Mouse (Mus musculus) CH12.LX (cell line): Measurements from ENCODE around the gene Bloc1s1. TPM values are rescaled to one million over a fixed set of nuclear protein-coding genes. Genes with fewer than 3 reads are reported as not detected.

ENCODE experiments used
- DNase-seq: peaks from one replicate; pipeline ENCODE4 v3.0.0-alpha.2; 2013; ENCODE audit errors: extremely low read depth
- H3K27ac ChIP-seq: 2 replicates; pipeline ENCODE4 v1.5.1; 2012; ENCODE audit warnings: low read depth, mild to moderate bottlenecking, control low read depth, moderate library complexity; ENCODE audit not compliant: insufficient read depth
- H3K27me3 ChIP-seq: replicated peaks from 2 replicates; pipeline ENCODE3; 2012; ENCODE audit warnings: inconsistent platforms
- H3K36me3 ChIP-seq, 2 experiments: replicated peaks in 1 of 2; 2 replicates each; pipeline versions ENCODE3 to v1.6.1; 2012; ENCODE audit warnings: inconsistent platforms in 1 of 2, low read length in 1 of 2, mild to moderate bottlenecking in 1 of 2, mixed read lengths in 1 of 2, moderate library complexity in 1 of 2; ENCODE audit not compliant: control insufficient read depth in 1 of 2, insufficient read depth in 1 of 2
- H3K4me1 ChIP-seq, 2 experiments: 2 replicates each; pipeline ENCODE4 v1.6.1; 2012; ENCODE audit warnings: inconsistent platforms in 1 of 2, moderate library complexity in 1 of 2; ENCODE audit not compliant: insufficient read depth in 2 of 2, control insufficient read depth in 1 of 2
- H3K4me2 ChIP-seq: 2 replicates; pipeline ENCODE4 v1.6.1; 2012; ENCODE audit warnings: low read depth, mild to moderate bottlenecking, control low read depth; ENCODE audit not compliant: poor library complexity, insufficient read depth, severe bottlenecking
- H3K4me3 ChIP-seq, 3 experiments: fragments of 150-350 bp in 1 of 3; sonication (generic) in 1 of 3; replicated peaks in 1 of 3; 2 replicates each; pipeline versions ENCODE3 to v1.5.1; 2011 to 2012; ENCODE audit warnings: low read depth in 2 of 3, low read length in 2 of 3, mild to moderate bottlenecking in 2 of 3, moderate library complexity in 2 of 3, control low read depth in 1 of 3, improper control_type of control experiment in 1 of 3, inconsistent platforms in 1 of 3, mixed read lengths in 1 of 3; ENCODE audit not compliant: poor library complexity in 1 of 3
- H3K79me2 ChIP-seq: replicated peaks from 2 replicates; pipeline ENCODE4 v1.6.1; 2012; ENCODE audit warnings: mild to moderate bottlenecking, moderate library complexity; ENCODE audit not compliant: control insufficient read depth, poor library complexity, insufficient read depth, severe bottlenecking; ENCODE audit errors: extremely low read depth
- H3K9ac ChIP-seq: 2 replicates; pipeline ENCODE4 v1.6.1; 2012; ENCODE audit warnings: low read depth, mild to moderate bottlenecking, control low read depth, moderate library complexity; ENCODE audit not compliant: insufficient read depth
- H3K9me3 ChIP-seq: replicated peaks from 2 replicates; pipeline ENCODE3; 2012; ENCODE audit warnings: low read length, inconsistent platforms, mixed read lengths
- CTCF ChIP-seq, 2 experiments: IDR thresholded peaks in 1 of 2; conservative IDR thresholded peaks in 1 of 2; 2 replicates each; pipeline ENCODE4 v1.5.1; 2011 to 2012; ENCODE audit warnings: low read depth in 2 of 2, low read length in 2 of 2, improper control_type of control experiment in 1 of 2, inconsistent platforms in 1 of 2, mild to moderate bottlenecking in 1 of 2, moderate library complexity in 1 of 2
- HCFC1 ChIP-seq: IDR thresholded peaks from 2 replicates; pipeline ENCODE4 v1.6.1; 2012; ENCODE audit warnings: low read depth, mild to moderate bottlenecking, inconsistent platforms, low read length, improper control_type of control experiment
- JUN ChIP-seq: IDR thresholded peaks from 2 replicates; pipeline ENCODE4 v1.6.1; 2011; ENCODE audit warnings: low read depth, mild to moderate bottlenecking, low read length, improper control_type of control experiment, moderate library complexity; ENCODE audit not compliant: insufficient read depth
- MAFK ChIP-seq: IDR thresholded peaks from 2 replicates; pipeline ENCODE4 v1.6.1; 2011; ENCODE audit warnings: low read length, improper control_type of control experiment; ENCODE audit not compliant: insufficient replicate concordance
- NELFE ChIP-seq: IDR thresholded peaks from 2 replicates; pipeline ENCODE4 v1.6.1; 2011; ENCODE audit warnings: low read depth, low read length, improper control_type of control experiment
- NRF1 ChIP-seq: IDR thresholded peaks from 2 replicates; pipeline ENCODE4 v1.6.1; 2014; ENCODE audit warnings: low read depth, mild to moderate bottlenecking, inconsistent platforms, low read length, improper control_type of control experiment, moderate library complexity
- PAX5 ChIP-seq: IDR thresholded peaks from 2 replicates; pipeline ENCODE4 v1.6.1; 2012; ENCODE audit warnings: low read length, inconsistent platforms, mixed read lengths
- POLR2AphosphoS2 ChIP-seq: IDR thresholded peaks from 2 replicates; pipeline ENCODE4 v1.6.1; 2011; ENCODE audit warnings: low read depth, low read length, improper control_type of control experiment
- SIN3A ChIP-seq: IDR thresholded peaks from 2 replicates; pipeline ENCODE4 v1.6.1; 2012; ENCODE audit warnings: low read length, improper control_type of control experiment, inconsistent platforms
- dilution Hi-C: fragments of 300-500 bp; cut with MboI; formaldehyde crosslinking; loops from 2 replicates; pipeline ENCODE4 v1.14.3; 2020; ENCODE audit warnings: low sequenced_read_pairs; ENCODE audit not compliant: extremely low pct_unique_long_range_greater_than_20kb, extremely low pct_ligation_motif_present
- in situ Hi-C: fragments of 300-500 bp; cut with MboI; formaldehyde crosslinking; loops from 3 replicates; pipeline ENCODE4 v1.14.3; 2019; ENCODE audit warnings: low sequenced_read_pairs, low pct_ligation_motif_present, low pct_unique_long_range_greater_than_20kb, mixed read lengths
- polyA plus RNA-seq: library from polyadenylated mRNA; unstranded; fragments of >175 nt; gene quantifications from 2 replicates; pipeline ENCODE4 v1.2.1, GENCODE M21; 2012; ENCODE audit warnings: low read depth; ENCODE audit not compliant: insufficient read length
- total RNA-seq, 2 experiments: library from RNA; depleted of rRNA; stranded (reverse); fragments of 300-350 nt in 1 of 2; fragments of >200 nt in 1 of 2; gene quantifications; 2 replicates each; pipeline ENCODE4 v1.2.3; 2012 to 2014

The Bloc1s1 gene
- total and polyA plus RNA-seq, 3 experiments, result 34.1 to 74.4 (median 37.1) TPM

DNA sequence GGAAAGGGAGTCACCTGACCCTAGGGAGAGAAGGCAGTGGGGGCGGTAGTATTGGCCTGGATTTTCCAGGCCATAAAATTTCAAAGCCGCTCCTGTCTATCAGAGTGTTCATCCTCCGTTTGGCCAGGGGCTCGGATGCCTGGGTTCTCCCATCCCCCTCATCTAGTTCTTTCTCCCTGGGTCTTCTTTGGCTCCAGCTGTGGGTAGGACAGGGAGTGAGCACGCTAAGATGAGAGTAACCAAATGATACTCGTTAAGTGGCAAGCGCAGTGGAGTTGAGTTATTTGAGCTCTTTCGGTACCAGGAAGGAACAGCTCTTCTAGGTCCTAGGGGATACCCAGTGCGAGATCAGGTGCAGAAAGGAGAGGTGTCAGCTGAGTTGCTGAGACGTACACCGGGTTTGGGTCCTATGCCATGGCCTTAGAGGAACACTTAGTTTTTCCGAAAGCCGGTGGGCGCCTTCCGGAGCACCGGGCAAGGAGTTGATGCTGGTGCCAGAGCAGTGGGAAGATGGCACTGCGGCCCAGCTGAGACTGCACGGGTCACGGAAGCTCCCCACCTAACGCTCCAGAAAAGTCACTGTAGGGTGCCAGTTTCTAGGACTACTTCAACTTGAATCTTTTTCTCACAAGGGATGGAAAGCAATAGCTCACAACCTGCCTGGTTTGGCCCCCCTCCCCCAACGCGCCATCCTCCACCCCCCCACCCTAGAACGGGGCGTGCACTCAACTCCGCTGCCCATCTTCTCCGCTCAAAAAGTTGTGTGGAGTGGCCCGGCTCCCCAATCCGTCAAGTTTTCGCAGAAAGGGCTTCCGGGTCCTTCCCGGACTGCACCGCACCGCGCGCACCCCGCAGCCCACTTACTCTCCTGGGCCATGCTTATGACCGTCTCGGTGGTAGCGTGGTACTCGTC lies 33.2 kb downstream of the Bloc1s1 start:
- Histone ChIP-seq H3K9me3 (no peaks in the 10 kb centered on the region), H3K27me3 (peaks cover 14% of the 10 kb centered on the region), H3K9ac (peak overlapping the region; percentile 23), H3K4me1 (peaks cover 10 to 28% of the 10 kb centered on the region in 2 experiments), H3K4me2 (peak overlapping the region; percentile 81), H3K79me2 (no peaks in the 10 kb centered on the region), H3K27ac (peak overlapping the region; percentile 5; the same call in 1 of the 2 replicates), H3K4me3 (peak overlapping the region; percentile 63 to 76 (median 71)), H3K36me3 (peaks cover 11 to 28% of the 10 kb centered on the region in 2 experiments)
- no peak for TF ChIP-seq PAX5
- peak; percentile 25; the same call in 1 of the 2 replicates for TF ChIP-seq SIN3A
- peak; percentile 7; the same call in 1 of the 2 replicates for TF ChIP-seq HCFC1
- dilution Hi-C loops, result no loop called here
- in situ Hi-C loops, result loop anchor here (5.0 kb wide), 1 partner anchor 158 kb away; no protein-coding TSS in a partner anchor
- DNase-seq, result peak; percentile 38

- Histone ChIP-seq H3K9me3 (no peaks in the 10 kb centered on the region), H3K4me3 (peak overlapping the region in 2 of 3 experiments; percentile 13 to 29), H3K79me2 (no peaks in the 10 kb centered on the region), H3K9ac (0 out of 2 replicates have a peak overlapping the region, but pooled peaks have one; percentile 23), H3K4me1 (peaks cover 15 to 35% of the 10 kb centered on the region in 2 experiments)
- DNase-seq, result no peak
- dilution Hi-C loops, result no loop called here
- TF ChIP-seq SIN3A (no peak), POLR2AphosphoS2 (no peak), MAFK (no peak), NELFE (no peak), JUN (no peak), CTCF (conservative IDR thresholded peaks at IDR 0.05 in 1 of 2, IDR thresholded peaks at IDR 0.05 in 1 of 2; ENCODE audit: low read depth in 2 of 2, low read length in 2 of 2) (no peak), NRF1 (no peak)
- TF ChIP-seq, all 38 proteins: peak for 0
- Histone ChIP-seq H3K27ac (no peak overlapping the region), H3K36me3 (peaks cover 15 to 36% of the 10 kb centered on the region in 2 experiments), H3K4me2 (peak overlapping the region; percentile 81), H3K27me3 (peaks cover 14% of the 10 kb centered on the region)
- in situ Hi-C loops, result loop anchor here (5.0 kb wide), 1 partner anchor 158 kb away; no protein-coding TSS in a partner anchor
These were observed 34.0 kb downstream of the Bloc1s1 start for GRCm38 (mm10) chr10:128889846-128890245.
